Comparison of ENCODE assay signal across 25 mouse cellular contexts in genomic region chr8:117049444-117049843, GRCm38 (mm10). TPM values are rescaled to one million over a fixed set of nuclear protein-coding genes. Genes with fewer than 3 reads are reported as not detected.
DNase-seq lines count a peak whose midpoint lies in the region; ATAC-seq and TF ChIP-seq lines count a peak whose summit lies in the region.
"Had no signal": no experiment of that assay in that cellular context is flagged by ENCODE, and none has a peak within 500 bp of the region (broad histone marks: within the 10 kb centered on the region; RNA-seq: fewer than 3 reads in every experiment).

No protein-coding gene starts in this region.

- H3K27me3 ChIP-seq in kidney, postnatal 0 days (ENCODE audit: insufficient read depth, low read length) = no peaks in the 10 kb centered on the region
- no peaks in the 10 kb centered on the region for H3K27me3 ChIP-seq in kidney, embryonic 16.5 days (ENCODE audit: insufficient read depth, low read length)
- H3K27me3 ChIP-seq in E14TG2a.4 (ENCODE audit: insufficient read depth, low read length) = peaks cover 28% of the 10 kb centered on the region
- no peaks in the 10 kb centered on the region for H3K27me3 ChIP-seq in limb, embryonic 10.5 days (ENCODE audit: low read depth, poor library complexity, severe bottlenecking)
- H3K27me3 ChIP-seq in midbrain, embryonic 13.5 days = no peaks in the 10 kb centered on the region
- H3K27me3 ChIP-seq: embryonic facial prominence, embryonic 15.5 days; forebrain, embryonic 12.5 days; midbrain, embryonic 15.5 days had no signal

- 0 out of 2 replicates have a peak, but pooled peaks have one; percentile 13 for ATAC-seq in kidney, postnatal 0 days (replicated peaks; ENCODE audit: low FRiP score, low read depth)
- ATAC-seq in kidney, embryonic 16.5 days (ENCODE audit: low FRiP score, low TSS enrichment) = no peak
- no peak for ATAC-seq in midbrain, embryonic 13.5 days
- ATAC-seq: inflammation-experienced regulatory T-cells, adult 6 months; liver, embryonic 12.5 days; midbrain, embryonic 15.5 days had no signal

- no peak overlapping the region for H3K4me2 ChIP-seq in kidney, postnatal 0 days (ENCODE audit: low read length)
- H3K4me2 ChIP-seq in kidney, embryonic 16.5 days (replicated peaks; ENCODE audit: low read depth, low read length) = no peak overlapping the region
- no peak overlapping the region for H3K4me2 ChIP-seq in midbrain, embryonic 13.5 days (replicated peaks)
- H3K4me2 ChIP-seq: embryonic facial prominence, embryonic 15.5 days; forebrain, embryonic 12.5 days; liver, embryonic 12.5 days; midbrain, embryonic 15.5 days had no signal

- H3K9ac ChIP-seq in kidney, postnatal 0 days (ENCODE audit: low read depth, low read length) = no peak overlapping the region
- H3K9ac ChIP-seq in kidney, embryonic 16.5 days (replicated peaks; ENCODE audit: low read length) = no peak overlapping the region
- H3K9ac ChIP-seq in midbrain, embryonic 13.5 days (replicated peaks) = no peak overlapping the region
- H3K9ac ChIP-seq: embryonic facial prominence, embryonic 15.5 days; forebrain, embryonic 12.5 days; liver, embryonic 12.5 days; midbrain, embryonic 15.5 days had no signal

- TF ChIP-seq CTCF in kidney, postnatal 0 days (IDR thresholded peaks at IDR 0.05; ENCODE audit: low read depth) = peak; percentile 24; the same call in 1 of the 2 replicates
- TF ChIP-seq CTCF in E14TG2a.4 (conservative IDR thresholded peaks at IDR 0.05; ENCODE audit: low read length) = peak; percentile 63

- H3K27ac ChIP-seq in kidney, postnatal 0 days = no peak overlapping the region
- no peak overlapping the region for H3K27ac ChIP-seq in kidney, embryonic 16.5 days (ENCODE audit: low read length)
- H3K27ac ChIP-seq in limb, embryonic 10.5 days = 0 out of 2 replicates have a peak overlapping the region, but pooled peaks have one; percentile 6
- no peak overlapping the region for H3K27ac ChIP-seq in midbrain, embryonic 13.5 days
- H3K27ac ChIP-seq: embryonic facial prominence, embryonic 15.5 days; forebrain, embryonic 12.5 days; liver, embryonic 12.5 days; midbrain, embryonic 15.5 days had no signal

- H3K9me3 ChIP-seq in kidney, postnatal 0 days (replicated peaks; ENCODE audit: low read length) = no peaks in the 10 kb centered on the region
- no peaks in the 10 kb centered on the region for H3K9me3 ChIP-seq in kidney, embryonic 16.5 days (ENCODE audit: low read length)
- H3K9me3 ChIP-seq in E14TG2a.4 (ENCODE audit: low read length) = no peaks in the 10 kb centered on the region
- no peaks in the 10 kb centered on the region for H3K9me3 ChIP-seq in limb, embryonic 10.5 days (replicated peaks)
- H3K9me3 ChIP-seq in midbrain, embryonic 13.5 days = no peaks in the 10 kb centered on the region
- H3K9me3 ChIP-seq: embryonic facial prominence, embryonic 15.5 days; forebrain, embryonic 12.5 days; liver, embryonic 12.5 days; midbrain, embryonic 15.5 days had no signal

- 67% methylated on average over 7 of the region's 7 CpGs for WGBS in kidney, postnatal 0 days
- WGBS in kidney, embryonic 16.5 days = 65% methylated on average over 7 of the region's 7 CpGs
- WGBS in limb, embryonic 10.5 days = 69% methylated on average over 7 of the region's 7 CpGs
- 58% methylated on average over 7 of the region's 7 CpGs for WGBS in midbrain, embryonic 13.5 days

- H3K36me3 ChIP-seq in kidney, postnatal 0 days (ENCODE audit: insufficient read depth, low read length) = no peaks in the 10 kb centered on the region
- no peaks in the 10 kb centered on the region for H3K36me3 ChIP-seq in kidney, embryonic 16.5 days (ENCODE audit: insufficient read depth, low read length)
- no peaks in the 10 kb centered on the region for H3K36me3 ChIP-seq in E14TG2a.4 (ENCODE audit: insufficient read depth, low read length)
- H3K36me3 ChIP-seq in limb, embryonic 10.5 days = no peaks in the 10 kb centered on the region
- no peaks in the 10 kb centered on the region for H3K36me3 ChIP-seq in midbrain, embryonic 13.5 days
- H3K36me3 ChIP-seq: embryonic facial prominence, embryonic 15.5 days; forebrain, embryonic 12.5 days; liver, embryonic 12.5 days; midbrain, embryonic 15.5 days had no signal

- no peaks in the 10 kb centered on the region for H3K4me1 ChIP-seq in kidney, postnatal 0 days (replicated peaks; ENCODE audit: insufficient read depth, low read length)
- H3K4me1 ChIP-seq in kidney, embryonic 16.5 days (ENCODE audit: insufficient read depth, low read length) = 0 out of 2 replicates have a peak, but pooled peaks cover 8% of the 10 kb centered on the region
- H3K4me1 ChIP-seq in E14TG2a.4 (replicated peaks; ENCODE audit: low read depth, low read length) = no peaks in the 10 kb centered on the region; the same call in 1 of the 2 replicates
- H3K4me1 ChIP-seq in limb, embryonic 10.5 days = peaks cover 6% of the 10 kb centered on the region; the same call in 1 of the 2 replicates
- H3K4me1 ChIP-seq in midbrain, embryonic 13.5 days (replicated peaks) = no peaks in the 10 kb centered on the region
- H3K4me1 ChIP-seq: embryonic facial prominence, embryonic 15.5 days; forebrain, embryonic 12.5 days; midbrain, embryonic 15.5 days had no signal

- DNase-seq in kidney, postnatal 0 days (ENCODE audit: low spot score) = no peak
- DNase-seq in ES-CJ7 (ENCODE audit: low read depth, low spot score) = peak; percentile 50
- DNase-seq in limb, embryonic 10.5 days (ENCODE audit: low spot score) = no peak
- no peak for DNase-seq in gastrocnemius, adult 8-10 months (ENCODE audit: low spot score in 2 of 2)
- DNase-seq: adrenal gland, adult 8-10 months; cerebellum, postnatal 10 days; gastrocnemius, postnatal 25 days; layer of hippocampus, postnatal 36 days; left cerebral cortex, postnatal 4 days; lung, postnatal 10 days; thymus, postnatal 25 days had no signal

- no peak overlapping the region for H3K4me3 ChIP-seq in kidney, postnatal 0 days (replicated peaks; ENCODE audit: low read depth, low read length)
- no peak overlapping the region for H3K4me3 ChIP-seq in kidney, embryonic 16.5 days (ENCODE audit: low read length)
- H3K4me3 ChIP-seq in E14TG2a.4 (replicated peaks; ENCODE audit: low read length) = no peak overlapping the region
- no peak overlapping the region for H3K4me3 ChIP-seq in limb, embryonic 10.5 days
- no peak overlapping the region for H3K4me3 ChIP-seq in midbrain, embryonic 13.5 days (replicated peaks)
- H3K4me3 ChIP-seq: embryonic facial prominence, embryonic 15.5 days; forebrain, embryonic 12.5 days; liver, embryonic 12.5 days; midbrain, embryonic 15.5 days; myocyte had no signal

RNA-seq across cellular contexts. Expression of gene Pkd1l2, which starts 32.8 kb away (rescaled TPM):
- polyA plus RNA-seq in kidney, postnatal 0 days (2015; fragmentation: Nextera tagmentation; extraction: Ambion mirVana) = not detected in 2 replicates
- 0.04 and 0.14 TPM in 2 replicates for polyA plus RNA-seq in kidney, embryonic 16.5 days (2015; fragmentation: Nextera tagmentation; extraction: Ambion mirVana)
- polyA plus RNA-seq in limb, embryonic 10.5 days (2016; fragmentation: Nextera tagmentation; extraction: Ambion mirVana) = not detected in 2 replicates
- not detected in 2 replicates for polyA plus RNA-seq in midbrain, embryonic 13.5 days (2015; fragmentation: Nextera tagmentation; extraction: Ambion mirVana)
- under 1 TPM; 0.05 to 0.20 (median 0.14) TPM for total RNA-seq in gastrocnemius, adult 8-10 months (2022)
- total RNA-seq: left cerebral cortex, postnatal 4 days had no signal
- polyA plus RNA-seq: forebrain, embryonic 12.5 days; hindbrain, embryonic 11.5 days; kidney, embryonic 14.5 days; midbrain, embryonic 15.5 days had no signal

RNA-seq across cellular contexts. Expression of gene Bco1, which starts 46.2 kb away (rescaled TPM):
- 0.16 and 0.27 TPM in 2 replicates for polyA plus RNA-seq in kidney, postnatal 0 days (2015; fragmentation: Nextera tagmentation; extraction: Ambion mirVana)
- 0.45 and 0.62 TPM in 2 replicates for polyA plus RNA-seq in kidney, embryonic 16.5 days (2015; fragmentation: Nextera tagmentation; extraction: Ambion mirVana)
- polyA plus RNA-seq in limb, embryonic 10.5 days (2016; fragmentation: Nextera tagmentation; extraction: Ambion mirVana) = not detected in 2 replicates
- 0.08 and 0.13 TPM in 2 replicates for polyA plus RNA-seq in midbrain, embryonic 13.5 days (2015; fragmentation: Nextera tagmentation; extraction: Ambion mirVana)
- total RNA-seq in gastrocnemius, adult 8-10 months (2022) = not detected
- total RNA-seq: gastrocnemius, postnatal 25 days; layer of hippocampus, adult 18-20 months; megakaryocyte, adult 5-6 weeks had no signal
- polyA plus RNA-seq: heart, postnatal 0 days; inflammation-experienced regulatory T-cells, adult 6 months had no signal

RNA-seq across cellular contexts. Expression of gene Gcsh, which starts 56.1 kb away (rescaled TPM):
- 233 and 239 TPM in 2 replicates for polyA plus RNA-seq in kidney, postnatal 0 days (2015; fragmentation: Nextera tagmentation; extraction: Ambion mirVana)
- polyA plus RNA-seq in kidney, embryonic 16.5 days (2015; fragmentation: Nextera tagmentation; extraction: Ambion mirVana) = 191 and 203 TPM in 2 replicates
- 175 and 200 TPM in 2 replicates for polyA plus RNA-seq in limb, embryonic 10.5 days (2016; fragmentation: Nextera tagmentation; extraction: Ambion mirVana)
- polyA plus RNA-seq in midbrain, embryonic 13.5 days (2015; fragmentation: Nextera tagmentation; extraction: Ambion mirVana) = 88.9 and 89.2 TPM in 2 replicates
- total RNA-seq in gastrocnemius, adult 8-10 months (2022) = 10 to 100 TPM; 43.1 to 47.4 (median 44.0) TPM
